ENCODE assay signal across 20 mouse cellular contexts in the genomic region with DNA sequence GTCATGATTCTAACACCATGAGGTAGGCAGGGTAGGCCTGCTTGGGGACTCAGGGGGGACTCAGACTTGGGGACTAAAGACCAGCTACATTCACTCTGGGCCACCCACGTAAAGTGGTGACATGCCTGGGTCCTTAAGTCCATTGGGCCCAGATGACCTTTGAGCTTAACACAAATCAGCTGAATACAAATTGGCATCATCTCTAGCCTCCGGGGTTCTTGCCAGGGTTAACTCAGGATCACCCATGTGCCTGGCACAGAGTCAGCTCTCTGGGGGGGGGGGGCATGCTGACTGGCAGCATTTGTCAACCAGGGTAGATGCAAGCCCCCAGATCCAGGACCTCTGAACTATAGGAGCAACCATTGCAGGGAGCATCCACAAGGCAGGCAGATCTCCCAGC. TPM values are rescaled to one million over a fixed set of nuclear protein-coding genes. Genes with fewer than 3 reads are reported as not detected.
A peak's percentile ranks its signal among the peaks of the same experiment; 100 is the strongest.
DNase-seq lines count a peak whose midpoint lies in the region; ATAC-seq lines count a peak whose summit lies in the region.
"Had no signal": no experiment of that assay in that cellular context is flagged by ENCODE, and none has a peak within 500 bp of the region (broad histone marks: within the 10 kb centered on the region; RNA-seq: fewer than 3 reads in every experiment).

No protein-coding gene starts in this region.

- no peaks in the 10 kb centered on the region for H3K27me3 ChIP-seq in kidney, embryonic 15.5 days
- H3K27me3 ChIP-seq: forebrain, embryonic 15.5 days; hindbrain, embryonic 12.5 days had no signal

- no peak overlapping the region for H3K4me3 ChIP-seq in kidney, embryonic 15.5 days (replicated peaks)
- H3K4me3 ChIP-seq: embryonic facial prominence, embryonic 10.5 days; forebrain, embryonic 15.5 days; heart, embryonic 10.5 days; hindbrain, embryonic 12.5 days had no signal

- peaks cover 25% of the 10 kb centered on the region; the same call in 1 of the 2 replicates for H3K36me3 ChIP-seq in kidney, embryonic 15.5 days
- H3K36me3 ChIP-seq: forebrain, embryonic 15.5 days; hindbrain, embryonic 12.5 days had no signal

- 81% methylated on average over 2 of the region's 2 CpGs for WGBS in kidney, embryonic 15.5 days

- H3K9ac ChIP-seq in kidney, embryonic 15.5 days, result no peak overlapping the region
- H3K9ac ChIP-seq: forebrain, embryonic 15.5 days; hindbrain, embryonic 12.5 days had no signal

- DNase-seq in kidney, adult 11 months, result peak; percentile 78
- DNase-seq in kidney, postnatal 4 days, result no peak
- DNase-seq in kidney, adult 9 months, result peak; percentile 90
- peak; percentile 74 for DNase-seq in adipocyte (ENCODE audit: low spot score)
- DNase-seq in kidney, postnatal 25 days, result peak; percentile 79 to 85
- DNase-seq in embryo, embryonic 9.5 days (ENCODE audit: extremely low spot score), result no peak
- DNase-seq: adrenal gland, adult 8-10 months; adrenal gland, postnatal 36 days; cerebellum, adult 2 months; cerebellum, postnatal 25 days; gastrocnemius, postnatal 36 days; heart, adult 11 months; heart, postnatal 10 days; heart, postnatal 4 days had no signal

- H3K27ac ChIP-seq in kidney, embryonic 15.5 days, result no peak overlapping the region
- H3K27ac ChIP-seq: embryonic facial prominence, embryonic 10.5 days; forebrain, embryonic 15.5 days; heart, embryonic 10.5 days; hindbrain, embryonic 12.5 days had no signal

- H3K9me3 ChIP-seq in kidney, embryonic 15.5 days (replicated peaks), result no peaks in the 10 kb centered on the region
- H3K9me3 ChIP-seq: embryonic facial prominence, embryonic 10.5 days; forebrain, embryonic 15.5 days; heart, embryonic 10.5 days; hindbrain, embryonic 12.5 days had no signal

- H3K4me1 ChIP-seq in kidney, embryonic 15.5 days, result peaks cover 3% of the 10 kb centered on the region; the same call in 1 of the 2 replicates
- H3K4me1 ChIP-seq: embryonic facial prominence, embryonic 10.5 days; hindbrain, embryonic 12.5 days had no signal

- ATAC-seq in kidney, embryonic 15.5 days (replicated peaks; ENCODE audit: low FRiP score), result no peak; the same call in 1 of the 2 replicates
- ATAC-seq: hindbrain, embryonic 16.5 days had no signal

- no peak overlapping the region for H3K4me2 ChIP-seq in kidney, embryonic 15.5 days
- H3K4me2 ChIP-seq: forebrain, embryonic 15.5 days; hindbrain, embryonic 12.5 days had no signal

RNA-seq across cellular contexts. Expression of gene Col27a1, which starts 42.6 kb away (rescaled TPM):
- polyA plus RNA-seq in kidney, embryonic 15.5 days (2015; fragmentation: Nextera tagmentation; extraction: Ambion mirVana), result 7.3 and 9.4 TPM in 2 replicates

Comparison
In these comparisons a context has a peak if more than half of its experiments do, and no peak if none do; other contexts are left out.
1. DNase-seq: peak in kidney, adult 11 months (single experiment), kidney, adult 9 months (single experiment), adipocyte (single experiment) and kidney, postnatal 25 days (2 of 2); none in kidney, postnatal 4 days (0 of 2) and embryo, embryonic 9.5 days (single experiment).